Mouse (Mus musculus) bone marrow macrophage, adult 2 months (primary cell): ENCODE measurements around the gene Bbx.

Experiments
- CTCF ChIP-seq: IDR thresholded peaks from 2 replicates; pipeline ENCODE4 v1.5.1; 2012; ENCODE audit warnings: low read depth, mild to moderate bottlenecking, low read length, moderate library complexity
- POLR2A ChIP-seq: IDR thresholded peaks from 2 replicates; pipeline ENCODE4 v1.6.1; 2012; ENCODE audit warnings: mild to moderate bottlenecking, low read depth, low read length, borderline replicate concordance

DNA sequence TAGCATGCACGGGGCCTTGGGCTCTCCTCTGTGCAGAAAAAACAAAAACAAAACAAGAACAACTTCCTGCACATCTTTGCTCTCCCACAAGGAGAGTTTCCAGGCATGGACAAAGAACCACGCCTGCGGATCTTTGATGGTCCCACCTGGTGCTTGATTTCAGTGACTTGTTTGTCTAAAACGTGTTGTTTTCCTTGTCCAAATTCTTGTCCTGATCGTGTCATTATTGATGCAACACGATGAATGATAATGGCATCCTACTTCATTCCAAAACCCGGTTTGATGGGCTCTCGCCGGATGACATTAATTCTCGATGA is 264.2 kb downstream of the Bbx start:
- TF ChIP-seq POLR2A = no peak
- TF ChIP-seq CTCF = no peak
